Mouse (Mus musculus) liver, postnatal 0 days (tissue): ENCODE results near the gene Slc43a2.

Source experiments
- CTCF ChIP-seq: sonication (generic); IDR thresholded peaks from 2 replicates; pipeline ENCODE4 v1.5.1; 2016; ENCODE audit warnings: antibody characterized with exemption, low read depth
- EP300 ChIP-seq: IDR thresholded peaks from 2 replicates; pipeline ENCODE4 v1.6.1; 2016; ENCODE audit warnings: antibody characterized with exemption, low read depth, mild to moderate bottlenecking

- no peak for TF ChIP-seq CTCF
- TF ChIP-seq EP300 = no peak
These were observed 91.3 kb downstream of the Slc43a2 start for GRCm38 (mm10) chr11:75622588-75623329.
